Mouse (Mus musculus) adrenal gland, adult (tissue): ENCODE measurements around the gene Zfp975.
"Not testable (repeated sequence)": the region's sequence is repeated elsewhere in the genome, so short reads cannot be mapped to it uniquely, and the experiment has no call there.

Source experiments
- DNase-seq, 2 experiments: peaks; one replicate each; pipeline ENCODE4 v3.0.0; 2022 to 2023; ENCODE audit warnings: low spot score in 1 of 2; ENCODE audit not compliant: inconsistent age in 2 of 2

Zfp975 gene

DNA sequence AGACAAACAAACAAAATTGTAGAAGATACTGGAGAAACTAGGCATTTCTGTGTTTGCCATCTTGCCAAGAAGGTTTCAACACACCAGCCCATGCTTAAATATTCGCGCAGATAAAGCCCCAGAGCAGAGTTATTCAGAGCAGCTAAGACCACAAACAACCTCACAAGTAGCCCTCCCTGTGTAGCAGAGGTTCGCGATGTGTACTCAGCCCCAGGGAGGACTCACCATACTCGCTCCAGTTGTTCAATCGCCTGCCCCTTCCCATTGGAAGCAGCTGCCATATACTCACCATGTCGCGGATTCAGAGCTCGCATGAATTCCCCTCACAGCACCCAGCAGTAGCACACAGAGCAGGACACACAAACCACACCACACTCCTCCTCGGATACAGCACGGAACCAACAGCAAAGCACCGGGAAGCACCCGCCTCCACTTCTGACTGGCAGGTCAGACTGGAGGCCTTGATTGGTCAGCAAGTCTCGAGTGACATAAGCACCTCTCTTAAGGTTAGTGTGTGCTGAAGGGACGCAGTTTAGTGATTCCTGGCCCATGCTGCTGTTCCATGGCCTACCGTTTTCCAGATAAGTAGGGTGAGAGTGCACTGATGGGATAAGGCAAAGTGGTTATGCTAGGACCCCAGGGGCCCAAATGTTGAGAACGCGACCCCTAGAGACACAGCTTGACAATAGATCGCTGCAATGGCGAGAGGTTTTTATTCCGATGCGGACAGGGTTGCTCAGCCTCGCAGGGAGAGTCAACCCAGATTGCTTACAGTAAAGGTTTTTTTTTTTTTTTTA is at the start of gene Zfp975:
TSS of gene Zfp975 (minus strand) at position 381 of the 797 bp plus-strand sequence.
- DNase-seq, result peak; percentile 88 to 96

DNA sequence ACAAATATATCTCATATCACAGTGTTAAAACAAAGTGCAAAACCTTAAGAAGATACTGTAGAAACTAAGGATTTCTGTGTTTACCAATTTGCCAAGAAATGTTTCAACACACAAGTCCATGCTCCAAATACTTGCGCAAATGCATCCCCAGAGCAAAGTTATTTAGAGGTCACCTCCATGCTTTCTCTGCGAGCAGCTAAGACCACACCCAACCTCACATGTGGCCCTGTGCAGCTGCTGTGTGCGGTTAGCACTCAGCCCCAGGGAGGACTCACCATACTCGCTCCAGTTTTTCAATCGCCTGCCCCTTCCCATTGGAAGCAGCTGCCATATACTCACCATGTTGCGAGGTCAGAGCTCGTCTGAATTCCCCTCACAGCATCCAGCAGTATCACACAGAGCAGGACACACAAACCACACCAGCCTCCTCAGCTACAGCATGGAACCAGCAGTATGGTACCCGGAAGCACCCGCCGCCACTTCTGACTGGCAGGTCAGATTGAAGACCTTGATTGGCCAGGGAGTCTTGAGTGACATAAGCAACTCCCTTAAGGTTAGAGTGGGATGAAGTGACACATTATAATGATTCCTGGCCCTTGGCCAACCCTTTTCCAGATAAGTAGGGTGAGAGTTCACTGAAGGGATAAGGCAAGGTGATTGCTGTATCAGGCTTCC is 46.1 kb upstream of the Zfp975 start:
- no peak for DNase-seq

DNA sequence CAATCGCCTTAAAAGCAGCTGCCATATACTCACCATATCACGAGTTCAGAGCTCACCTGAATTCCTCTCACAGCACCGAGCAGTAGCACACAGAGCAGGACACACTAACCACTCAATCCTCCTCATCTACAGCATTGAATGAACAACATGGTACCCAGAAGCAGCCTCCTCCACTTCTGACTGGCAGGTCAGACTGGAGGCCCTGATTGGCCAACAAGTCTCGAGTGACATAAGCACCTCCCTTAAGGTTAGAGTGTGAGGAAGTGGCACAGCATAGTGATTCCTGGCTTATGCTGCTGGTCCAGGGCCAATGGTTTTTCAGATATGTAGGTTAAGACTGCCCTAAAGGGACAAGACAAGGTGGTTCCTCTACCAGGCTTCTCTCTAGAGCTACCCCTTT is 34.4 kb upstream of the Zfp975 start, which contains the start of gene Gm17067:
TSS of gene Gm17067 (minus strand) at position 101 of the 400 bp plus-strand sequence.
- not testable (repeated sequence) for DNase-seq

DNA sequence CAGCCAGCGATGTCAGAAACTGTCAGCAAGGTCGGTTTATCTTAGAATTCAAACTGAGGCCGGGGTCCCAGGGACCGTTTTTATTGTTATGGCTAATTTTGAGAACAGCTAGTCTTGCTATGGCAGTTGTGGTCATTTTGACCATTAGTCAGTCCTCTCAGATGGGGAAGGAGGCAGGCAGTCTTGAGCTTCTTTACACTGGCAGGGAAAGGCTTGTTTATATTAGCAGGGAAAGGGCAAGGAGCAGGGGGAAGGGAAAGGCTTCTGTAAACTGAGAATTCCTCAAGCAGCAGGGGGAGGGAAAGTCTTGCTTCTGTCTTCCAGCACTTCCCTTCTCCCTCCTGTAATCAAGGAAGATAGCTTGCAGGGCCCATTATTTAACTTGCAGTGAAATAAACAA is 709 bp upstream of the Zfp975 start:
- peak; percentile 20 to 73 for DNase-seq

DNA sequence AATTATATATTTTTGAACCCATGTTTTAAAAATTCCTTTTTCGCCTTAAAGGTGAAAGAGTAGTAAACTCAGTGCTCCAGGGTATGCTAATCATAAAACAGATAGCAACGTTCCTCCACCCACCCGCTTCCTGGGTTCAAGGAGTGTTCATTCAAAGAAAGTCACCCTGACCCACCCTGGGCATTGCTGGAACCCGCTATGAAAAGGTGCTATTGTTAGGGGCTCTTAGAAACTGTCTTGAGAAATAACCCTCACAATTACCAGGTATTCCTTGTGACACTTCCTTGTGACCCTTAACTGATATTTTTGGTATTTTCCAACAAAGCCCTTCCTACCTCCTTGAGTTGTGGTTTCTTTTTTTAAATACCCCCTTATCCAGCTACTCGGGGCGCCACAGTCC is 12.5 kb downstream of the Zfp975 start:
- not testable (repeated sequence) for DNase-seq

DNA sequence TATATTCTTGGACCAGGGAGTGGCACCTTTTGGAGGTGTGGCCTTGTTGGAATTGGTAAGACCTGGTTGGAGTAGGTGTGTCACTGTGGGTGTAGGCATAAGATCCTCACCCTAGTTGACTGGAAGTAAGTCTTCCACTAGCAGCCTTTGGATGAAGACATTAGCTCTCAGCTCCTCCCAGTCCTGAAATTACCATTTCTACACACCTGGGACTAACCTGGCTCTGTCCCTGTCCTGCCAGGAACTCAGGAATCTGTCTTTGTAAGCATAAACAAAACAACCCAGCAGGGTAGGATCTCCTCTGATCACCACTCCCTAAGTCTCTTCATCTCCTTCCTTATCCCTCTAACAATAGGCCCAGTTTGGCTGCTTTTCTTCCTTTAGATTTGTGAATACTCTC is 12.9 kb downstream of the Zfp975 start:
- DNase-seq, result not testable (repeated sequence)

DNA sequence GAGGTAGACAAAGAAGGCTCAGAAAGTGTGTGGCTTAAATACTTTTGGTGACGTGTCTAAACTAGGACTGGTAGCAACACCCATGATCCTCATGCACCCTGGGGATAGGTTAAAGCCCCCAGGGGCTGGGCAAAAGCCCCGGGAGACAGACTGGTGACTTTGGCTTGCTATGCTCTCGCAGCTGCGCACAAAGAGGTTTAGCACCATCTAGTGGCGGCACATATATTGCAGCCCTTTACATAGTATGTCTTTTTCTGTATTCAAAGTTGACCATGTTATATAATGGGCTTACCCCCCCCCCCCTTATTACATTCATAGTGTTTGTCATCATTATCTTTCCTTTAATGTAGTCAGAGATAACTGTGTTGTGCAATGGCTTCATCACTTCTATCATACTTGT is 32.4 kb downstream of the Zfp975 start:
- DNase-seq, result peak in 1 of 2 experiments; percentile 24

DNA sequence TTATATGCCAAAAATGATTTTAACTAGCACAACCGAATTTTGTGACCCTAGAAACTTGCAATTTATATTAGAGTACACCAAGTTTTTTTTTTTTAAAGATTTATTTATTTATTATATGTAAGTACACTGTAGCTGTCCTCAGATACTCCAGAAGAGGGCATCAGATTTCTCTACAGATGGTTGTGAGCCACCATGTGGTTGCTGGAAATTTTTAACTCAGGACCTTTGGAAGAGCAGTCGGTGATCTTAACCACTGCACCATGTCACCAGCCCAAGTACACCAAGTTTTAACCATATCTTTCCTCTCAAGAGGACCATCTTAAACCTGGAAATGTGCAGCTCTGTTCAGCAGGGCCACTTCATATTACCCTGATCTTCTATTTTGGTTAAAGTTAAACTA is 37.3 kb downstream of the Zfp975 start:
- not testable (repeated sequence) for DNase-seq

DNA sequence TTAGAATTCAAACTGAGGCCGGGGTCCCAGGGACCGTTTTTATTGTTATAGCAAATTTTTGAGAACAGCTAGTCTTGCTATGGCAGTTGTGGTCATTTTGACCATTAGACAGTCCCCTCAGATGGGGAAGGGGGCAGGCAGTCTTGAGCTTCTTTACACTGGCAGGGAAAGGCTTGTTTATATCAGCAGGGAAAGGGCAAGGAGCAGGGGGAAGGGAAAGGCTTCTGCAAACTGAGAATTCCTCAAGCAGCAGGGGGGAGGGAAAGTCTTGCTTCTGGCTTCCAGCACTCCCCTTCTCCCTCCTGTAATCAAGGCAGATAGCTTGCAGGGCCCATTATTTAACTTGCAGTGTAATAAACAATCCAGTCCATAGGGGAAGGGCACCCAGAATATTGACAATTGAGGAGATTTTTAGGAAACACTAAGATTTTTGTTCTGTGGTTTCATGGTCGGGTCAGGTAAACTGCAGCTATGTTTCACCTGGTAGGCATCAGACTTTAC is 49.4 kb downstream of the Zfp975 start:
- peak in 1 of 2 experiments; percentile 49 for DNase-seq

DNA sequence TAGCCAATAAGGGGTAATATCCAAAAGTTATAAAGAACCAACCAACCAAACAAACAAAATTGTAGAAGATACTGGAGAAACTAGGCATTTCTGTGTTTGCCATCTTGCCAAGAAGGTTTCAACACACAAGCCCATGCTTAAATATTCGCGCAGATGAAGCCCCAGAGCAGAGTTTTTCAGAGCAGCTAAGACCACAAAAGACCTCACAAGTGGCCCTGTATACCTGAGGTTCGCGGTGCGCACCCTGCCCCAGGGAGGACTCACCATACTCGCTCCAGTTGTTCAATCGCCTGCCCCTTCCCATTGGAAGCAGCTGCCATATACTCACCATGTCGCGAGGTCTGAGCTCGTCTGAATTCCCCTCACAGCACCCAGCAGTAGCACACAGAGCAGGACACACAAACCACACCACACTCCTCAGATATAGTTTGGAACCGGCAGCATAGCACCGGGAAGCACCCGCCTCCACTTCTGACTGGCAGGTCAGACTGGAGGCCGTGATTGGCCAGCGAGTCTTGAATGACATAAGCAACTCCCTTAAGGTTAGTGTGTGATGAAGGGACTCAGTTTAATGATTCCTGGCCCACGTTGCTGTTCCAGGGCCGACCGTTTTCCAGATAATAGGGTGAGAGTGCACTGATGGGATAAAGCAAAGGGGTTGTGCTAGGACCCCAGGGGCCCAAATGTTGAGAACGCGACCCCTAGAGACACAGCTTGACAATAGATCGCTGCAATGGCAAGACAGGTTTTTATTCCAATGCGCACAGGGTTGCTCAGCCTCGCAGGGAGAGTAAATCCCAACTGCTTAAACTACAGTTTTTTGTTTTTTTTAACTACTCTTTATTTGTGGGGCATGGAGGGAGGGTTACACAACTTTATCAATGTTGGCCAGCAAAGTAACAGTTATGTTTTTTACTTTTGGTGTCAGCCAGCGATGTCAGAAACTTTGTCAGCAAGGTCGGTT is 50.1 kb downstream of the Zfp975 start, which contains the start of gene Zfp976:
TSS of gene Zfp976 (minus strand) at position 437 of the 964 bp plus-strand sequence.
- peak; percentile 78 to 93 for DNase-seq

DNA sequence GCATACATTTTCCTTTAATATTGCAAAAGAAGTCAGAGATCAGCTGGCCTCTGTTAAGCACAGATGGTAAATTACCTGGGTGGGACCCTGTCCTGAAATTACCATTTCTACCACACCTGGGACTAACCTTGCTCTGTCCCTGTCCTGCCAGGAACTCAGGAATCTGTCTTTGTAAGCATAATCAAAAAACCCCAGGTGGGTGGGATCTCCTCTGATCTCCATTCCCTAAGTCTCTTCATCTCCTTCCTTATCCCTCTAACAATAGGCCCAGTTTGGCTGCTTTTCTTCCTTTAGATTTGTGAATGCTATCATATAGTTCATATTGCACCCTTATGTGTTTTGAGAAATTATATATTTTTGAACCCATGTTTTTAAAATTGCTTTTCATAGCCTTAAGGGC is 61.5 kb downstream of the Zfp975 start:
- not testable (repeated sequence) for DNase-seq
